Mouse (Mus musculus) hindbrain, embryonic 13.5 days (tissue): ENCODE measurements around the gene Tfap2b. TPM values are rescaled to one million over a fixed set of nuclear protein-coding genes. Genes with fewer than 3 reads are reported as not detected.

Experiments
- ATAC-seq: fragments of 200-750 bp; cut with Nextera tagmentation; 2 replicates; pipeline ENCODE4 v1.8.0; 2017; ENCODE audit warnings: moderate TSS enrichment; ENCODE audit not compliant: low FRiP score
- H3K27ac ChIP-seq: fragments of 300-500 bp; sonication (generic); 2 replicates; pipeline ENCODE4 v1.5.1; 2015; ENCODE audit warnings: inconsistent platforms, mild to moderate bottlenecking, moderate library complexity
- H3K27me3 ChIP-seq: fragments of 300-500 bp; sonication (generic); 2 replicates; pipeline ENCODE4 v1.6.1; 2015; ENCODE audit warnings: mild to moderate bottlenecking, inconsistent platforms
- H3K36me3 ChIP-seq: fragments of 300-500 bp; sonication (generic); 2 replicates; pipeline ENCODE4 v1.6.1; 2015; ENCODE audit warnings: mild to moderate bottlenecking, inconsistent platforms
- H3K4me1 ChIP-seq: fragments of 300-500 bp; sonication (generic); replicated peaks from 2 replicates; pipeline ENCODE4 v1.6.1; 2015; ENCODE audit warnings: inconsistent platforms
- H3K4me2 ChIP-seq: fragments of 300-500 bp; sonication (generic); 2 replicates; pipeline ENCODE4 v1.6.1; 2015; ENCODE audit warnings: inconsistent platforms, mild to moderate bottlenecking, moderate library complexity
- H3K4me3 ChIP-seq: fragments of 300-500 bp; sonication (generic); 2 replicates; pipeline ENCODE4 v1.5.1; 2015; ENCODE audit warnings: mild to moderate bottlenecking, inconsistent platforms
- H3K9ac ChIP-seq: fragments of 300-500 bp; sonication (generic); 2 replicates; pipeline ENCODE4 v1.6.1; 2015; ENCODE audit warnings: mild to moderate bottlenecking, inconsistent platforms
- H3K9me3 ChIP-seq: fragments of 300-500 bp; sonication (generic); 2 replicates; pipeline ENCODE4 v1.6.1; 2016; ENCODE audit warnings: inconsistent platforms
- whole genome bisulfite sequencing: fragments of 180-500 bp; shearing (Covaris S2); methylation state at CpG from one replicate; pipeline ENCODE4 v1.1.7; 2015; 5-methylcytosine and 5-hydroxymethylcytosine counted together
- polyA plus RNA-seq: library from polyadenylated mRNA; unstranded; fragments of >200 nt; fragmentation: Nextera tagmentation; extraction: Ambion mirVana; gene quantifications from 2 replicates; pipeline ENCODE4 v1.2.1, GENCODE M21; 2015

Tfap2b gene
- polyA plus RNA-seq, 1 experiment from 2014 or later: 103 TPM

GRCm38 (mm10) chr1:19213171-19213570 is 4.5 kb downstream of the Tfap2b start:
- WGBS: 0% methylated on average over 4 of the region's 4 CpGs
- H3K27ac ChIP-seq: peak overlapping the region; percentile 82

DNA sequence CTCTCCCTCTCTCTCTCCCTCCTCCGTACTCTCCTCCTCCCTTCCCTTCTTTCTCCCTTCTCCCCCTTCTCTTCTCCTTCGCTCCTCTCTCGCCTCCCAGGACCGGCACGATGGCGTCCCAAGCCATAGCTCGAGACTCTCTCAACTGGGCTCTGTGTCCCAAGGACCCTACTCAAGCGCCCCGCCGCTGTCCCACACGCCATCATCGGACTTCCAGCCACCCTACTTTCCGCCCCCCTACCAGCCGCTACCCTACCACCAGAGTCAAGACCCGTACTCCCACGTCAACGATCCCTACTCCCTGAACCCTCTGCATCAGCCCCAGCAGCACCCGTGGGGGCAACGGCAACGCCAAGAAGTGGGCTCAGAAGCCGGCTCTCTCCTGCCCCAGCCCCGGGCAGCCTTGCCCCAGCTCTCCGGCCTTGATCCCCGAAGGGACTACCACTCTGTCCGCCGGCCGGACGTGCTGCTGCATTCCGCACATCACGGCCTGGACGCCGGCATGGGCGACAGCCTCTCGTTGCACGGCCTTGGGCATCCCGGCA is 5.2 kb downstream of the Tfap2b start:
- no peaks in the 10 kb centered on the region for H3K36me3 ChIP-seq
- H3K27ac ChIP-seq: peak overlapping the region; percentile 83
- H3K27me3 ChIP-seq: peaks cover 83% of the 10 kb centered on the region
- 2% methylated on average over 36 of the region's 36 CpGs for WGBS
- ATAC-seq: no peak
- peaks cover 20% of the 10 kb centered on the region for H3K4me1 ChIP-seq
- peak overlapping the region; percentile 47 for H3K4me3 ChIP-seq
- H3K4me2 ChIP-seq: peak overlapping the region; percentile 57
- H3K9me3 ChIP-seq: no peaks in the 10 kb centered on the region
- peak overlapping the region; percentile 75 for H3K9ac ChIP-seq

More at GRCm38 (mm10) chr1:19213171-19213570, 4.5 kb downstream of the Tfap2b start:
- no peaks in the 10 kb centered on the region for H3K36me3 ChIP-seq
- ATAC-seq: no peak
- H3K9ac ChIP-seq: peak overlapping the region; percentile 59
- no peaks in the 10 kb centered on the region for H3K9me3 ChIP-seq
- peaks cover 16% of the 10 kb centered on the region for H3K4me1 ChIP-seq
- H3K4me3 ChIP-seq: peak overlapping the region; percentile 47
- H3K4me2 ChIP-seq: peak overlapping the region; percentile 57
- H3K27me3 ChIP-seq: peaks cover 82% of the 10 kb centered on the region

GRCm38 (mm10) chr1:19217391-19217790 is 8.7 kb downstream of the Tfap2b start:
- Histone ChIP-seq H3K27me3 (peaks cover 95% of the 10 kb centered on the region), H3K4me2 (peak overlapping the region; percentile 57), H3K9ac (no peak overlapping the region), H3K27ac (peak overlapping the region; percentile 59; the same call in 1 of the 2 replicates), H3K36me3 (no peaks in the 10 kb centered on the region), H3K4me3 (peak overlapping the region; percentile 47), H3K4me1 (peaks cover 16% of the 10 kb centered on the region), H3K9me3 (no peaks in the 10 kb centered on the region)
- 2% methylated on average over 16 of the region's 16 CpGs for WGBS
- peak; percentile 52 for ATAC-seq

DNA sequence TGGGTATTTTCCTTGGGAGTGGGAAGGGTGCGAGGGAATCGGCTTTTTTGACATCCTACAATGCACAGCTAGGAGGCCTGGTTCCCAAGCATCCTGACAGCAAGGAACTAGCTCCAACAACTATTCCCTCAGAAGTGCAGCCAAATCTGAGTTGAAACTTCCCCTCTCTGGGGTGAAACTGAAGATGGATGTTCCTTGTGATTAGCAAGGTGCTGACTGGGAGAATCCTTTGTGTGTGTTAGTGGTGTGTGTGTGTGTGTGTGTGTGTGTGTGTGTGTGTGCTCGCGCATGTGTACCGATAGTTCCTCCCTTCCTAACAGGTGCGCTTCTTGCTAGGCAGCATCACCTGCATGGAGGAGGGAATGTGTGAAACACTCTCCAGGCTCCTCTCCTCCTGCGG is 9.5 kb downstream of the Tfap2b start:
- Histone ChIP-seq H3K27me3 (peaks cover 95% of the 10 kb centered on the region), H3K9ac (0 out of 2 replicates have a peak overlapping the region, but pooled peaks have one; percentile 39), H3K4me1 (peaks cover 16% of the 10 kb centered on the region), H3K9me3 (no peaks in the 10 kb centered on the region), H3K27ac (0 out of 2 replicates have a peak overlapping the region, but pooled peaks have one; percentile 59), H3K36me3 (no peaks in the 10 kb centered on the region), H3K4me3 (peak overlapping the region; percentile 47), H3K4me2 (peak overlapping the region; percentile 57)
- no peak for ATAC-seq
- 4% methylated on average over 7 of the region's 7 CpGs for WGBS

GRCm38 (mm10) chr1:19219381-19219780 is 10.7 kb downstream of the Tfap2b start:
- H3K4me3 ChIP-seq: no peak overlapping the region
- ATAC-seq: no peak
- H3K36me3 ChIP-seq: no peaks in the 10 kb centered on the region
- H3K27ac ChIP-seq: no peak overlapping the region
- peaks cover 96% of the 10 kb centered on the region for H3K27me3 ChIP-seq
- H3K9ac ChIP-seq: no peak overlapping the region
- H3K4me2 ChIP-seq: 0 out of 2 replicates have a peak overlapping the region, but pooled peaks have one; percentile 19
- H3K9me3 ChIP-seq: no peaks in the 10 kb centered on the region
- 0 out of 2 replicates have a peak, but pooled peaks cover 12% of the 10 kb centered on the region for H3K4me1 ChIP-seq

DNA sequence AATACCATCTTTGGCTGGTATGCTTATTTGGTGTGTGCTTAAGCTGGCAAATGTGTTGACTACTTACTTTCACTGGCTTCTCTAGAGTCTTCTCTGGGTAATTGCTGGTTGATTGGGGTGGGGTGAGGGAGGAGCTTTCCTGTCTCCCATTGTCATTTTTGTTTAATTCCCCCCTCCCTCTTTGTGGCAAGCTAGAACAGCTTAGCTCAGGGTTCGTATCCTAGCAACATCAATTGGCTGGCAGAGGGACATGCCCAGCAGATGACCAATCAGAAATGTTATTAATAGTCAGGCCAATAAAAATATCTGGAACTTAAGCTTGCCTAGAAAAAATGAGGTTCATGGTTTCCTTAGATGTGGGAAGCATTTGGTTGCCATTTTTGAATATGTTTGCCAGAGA is 11.8 kb downstream of the Tfap2b start:
- no peak overlapping the region for H3K27ac ChIP-seq
- H3K4me2 ChIP-seq: no peak overlapping the region
- no peak overlapping the region for H3K9ac ChIP-seq
- no peaks in the 10 kb centered on the region for H3K9me3 ChIP-seq
- WGBS: 0% methylated on average over 1 of the region's 1 CpGs
- H3K4me3 ChIP-seq: no peak overlapping the region
- no peaks in the 10 kb centered on the region for H3K36me3 ChIP-seq
- no peak for ATAC-seq
- H3K4me1 ChIP-seq: 0 out of 2 replicates have a peak, but pooled peaks cover 12% of the 10 kb centered on the region
- peaks cover 96% of the 10 kb centered on the region for H3K27me3 ChIP-seq

DNA sequence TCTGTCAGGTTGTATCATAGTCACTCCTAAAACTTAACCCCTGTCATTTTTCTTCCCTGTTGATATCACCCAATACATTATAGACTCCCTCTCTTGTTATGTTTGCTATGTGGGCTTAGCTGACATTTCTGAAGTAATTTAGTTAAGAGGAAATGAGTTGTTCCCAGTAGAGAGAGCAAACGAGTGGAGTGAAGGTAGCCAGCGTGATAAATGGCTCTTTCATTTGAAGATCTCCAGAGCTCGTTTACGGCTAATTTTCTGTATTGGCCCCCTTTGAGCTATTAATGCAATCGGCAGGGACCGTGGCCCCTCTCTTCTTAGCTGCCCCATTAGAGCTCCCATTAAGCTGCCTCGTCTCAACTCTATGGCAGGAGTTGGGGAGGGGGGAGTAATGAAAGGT is 12.9 kb downstream of the Tfap2b start:
- no peak overlapping the region for H3K27ac ChIP-seq
- WGBS: 1% methylated on average over 7 of the region's 7 CpGs
- no peak for ATAC-seq

DNA sequence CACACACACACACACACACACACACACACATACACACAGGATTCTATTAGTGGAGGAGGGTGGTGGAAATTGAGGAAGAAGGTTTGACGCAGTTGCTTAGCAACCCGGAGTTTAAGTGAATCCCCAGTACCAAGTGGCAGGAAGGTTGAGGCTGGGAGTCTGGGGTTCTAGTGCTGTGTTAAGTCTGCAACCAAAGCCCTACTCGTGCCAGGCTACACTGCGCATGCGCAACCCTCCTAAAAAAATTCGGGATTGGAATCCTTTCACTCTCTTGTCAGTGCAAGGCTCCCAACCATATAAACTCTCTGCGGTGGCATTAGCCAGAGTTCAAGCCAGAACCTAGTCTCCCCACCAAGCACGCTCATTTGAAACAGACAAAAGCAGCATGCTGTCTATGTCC is 18.0 kb downstream of the Tfap2b start:
- Histone ChIP-seq H3K9ac (no peak overlapping the region), H3K9me3 (no peaks in the 10 kb centered on the region), H3K36me3 (no peaks in the 10 kb centered on the region), H3K4me1 (peaks cover 5% of the 10 kb centered on the region; the same call in 1 of the 2 replicates), H3K4me3 (no peak overlapping the region), H3K27me3 (peaks cover 96% of the 10 kb centered on the region), H3K4me2 (no peak overlapping the region), H3K27ac (no peak overlapping the region)
- 2% methylated on average over 8 of the region's 8 CpGs for WGBS
- ATAC-seq: no peak

More for the DNA sequence above, 12.9 kb downstream of the Tfap2b start:
- H3K4me2 ChIP-seq: peak overlapping the region; percentile 31
- H3K4me3 ChIP-seq: 0 out of 2 replicates have a peak overlapping the region, but pooled peaks have one; percentile 5
- H3K36me3 ChIP-seq: no peaks in the 10 kb centered on the region
- peaks cover 12% of the 10 kb centered on the region; the same call in 1 of the 2 replicates for H3K4me1 ChIP-seq
- H3K9me3 ChIP-seq: no peaks in the 10 kb centered on the region
- no peak overlapping the region for H3K9ac ChIP-seq
- peaks cover 96% of the 10 kb centered on the region for H3K27me3 ChIP-seq

- Histone ChIP-seq H3K27me3 (peaks cover 89% of the 10 kb centered on the region), H3K4me3 (no peak overlapping the region), H3K36me3 (no peaks in the 10 kb centered on the region), H3K9me3 (no peaks in the 10 kb centered on the region), H3K4me1 (peaks cover 5% of the 10 kb centered on the region; the same call in 1 of the 2 replicates), H3K27ac (no peak overlapping the region), H3K4me2 (no peak overlapping the region), H3K9ac (no peak overlapping the region)
- 4% methylated on average over 16 of the region's 16 CpGs for WGBS
- no peak for ATAC-seq
Observed at GRCm38 (mm10) chr1:19230926-19231573, 22.3 kb downstream of the Tfap2b start.

- no peaks in the 10 kb centered on the region for H3K9me3 ChIP-seq
- no peak overlapping the region for H3K4me2 ChIP-seq
- H3K9ac ChIP-seq: no peak overlapping the region
- peaks cover 89% of the 10 kb centered on the region for H3K27me3 ChIP-seq
- H3K36me3 ChIP-seq: no peaks in the 10 kb centered on the region
- ATAC-seq: no peak
- no peak overlapping the region for H3K27ac ChIP-seq
- no peak overlapping the region for H3K4me3 ChIP-seq
- H3K4me1 ChIP-seq: peaks cover 8% of the 10 kb centered on the region
- 4% methylated on average over 16 of the region's 16 CpGs for WGBS
Observed at GRCm38 (mm10) chr1:19231574-19232080, 22.9 kb downstream of the Tfap2b start.

DNA sequence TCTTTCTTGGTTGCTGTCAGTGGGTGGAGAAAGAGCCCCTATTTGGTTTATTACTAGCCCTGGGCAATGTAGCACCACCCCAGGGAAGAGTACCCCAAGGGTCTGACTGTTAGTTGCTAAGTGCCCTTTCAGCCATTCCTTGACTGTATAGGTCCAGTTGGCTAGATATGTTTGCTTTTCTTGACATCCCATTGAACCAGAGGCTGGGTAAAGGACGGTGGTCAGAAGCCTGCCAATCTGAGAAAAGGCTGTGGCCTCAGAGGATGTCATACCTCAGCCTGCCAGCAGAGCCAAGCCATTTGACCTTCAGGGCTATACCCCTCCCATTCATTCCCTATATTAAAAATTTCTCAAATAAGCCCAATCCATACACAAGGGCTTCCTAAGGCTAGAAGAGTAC is 24.0 kb downstream of the Tfap2b start:
- Histone ChIP-seq H3K9ac (no peak overlapping the region), H3K4me3 (no peak overlapping the region), H3K4me2 (no peak overlapping the region), H3K4me1 (peaks cover 10% of the 10 kb centered on the region; the same call in 1 of the 2 replicates), H3K9me3 (no peaks in the 10 kb centered on the region), H3K27me3 (peaks cover 89% of the 10 kb centered on the region), H3K36me3 (no peaks in the 10 kb centered on the region), H3K27ac (no peak overlapping the region)
- 0% methylated on average over 1 of the region's 1 CpGs for WGBS
- no peak for ATAC-seq

DNA sequence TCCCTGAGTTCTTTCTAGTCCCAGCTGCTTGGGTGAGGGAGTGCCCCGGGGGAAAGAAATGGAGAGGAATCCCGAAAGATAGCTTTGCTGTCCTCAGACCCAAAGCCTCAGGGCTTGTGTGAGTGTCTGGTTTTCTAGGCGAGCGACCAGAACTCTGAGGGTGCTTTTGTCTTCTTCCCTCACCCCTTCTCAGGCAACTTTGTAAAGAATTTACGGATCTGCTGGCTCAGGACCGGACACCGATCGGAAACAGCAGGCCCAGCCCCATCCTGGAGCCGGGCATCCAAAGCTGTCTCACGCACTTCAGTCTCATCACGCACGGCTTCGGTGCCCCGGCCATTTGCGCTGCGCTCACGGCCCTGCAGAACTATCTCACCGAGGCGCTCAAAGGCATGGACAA is 25.1 kb downstream of the Tfap2b start:
- WGBS: 2% methylated on average over 19 of the region's 19 CpGs
- H3K4me3 ChIP-seq: no peak overlapping the region
- peaks cover 10% of the 10 kb centered on the region; the same call in 1 of the 2 replicates for H3K4me1 ChIP-seq
- peaks cover 88% of the 10 kb centered on the region for H3K27me3 ChIP-seq
- H3K4me2 ChIP-seq: no peak overlapping the region
- H3K9me3 ChIP-seq: no peaks in the 10 kb centered on the region
- H3K9ac ChIP-seq: no peak overlapping the region
- no peak overlapping the region for H3K27ac ChIP-seq
- ATAC-seq: no peak
- H3K36me3 ChIP-seq: no peaks in the 10 kb centered on the region
